Mouse (Mus musculus): ENCODE results near the gene Arhgef6. TPM values are rescaled to one million over a fixed set of nuclear protein-coding genes. Genes with fewer than 3 reads are reported as not detected.

Gene Arhgef6
- polyA plus RNA-seq, 1 experiment: 19.2 TPM

DNA sequence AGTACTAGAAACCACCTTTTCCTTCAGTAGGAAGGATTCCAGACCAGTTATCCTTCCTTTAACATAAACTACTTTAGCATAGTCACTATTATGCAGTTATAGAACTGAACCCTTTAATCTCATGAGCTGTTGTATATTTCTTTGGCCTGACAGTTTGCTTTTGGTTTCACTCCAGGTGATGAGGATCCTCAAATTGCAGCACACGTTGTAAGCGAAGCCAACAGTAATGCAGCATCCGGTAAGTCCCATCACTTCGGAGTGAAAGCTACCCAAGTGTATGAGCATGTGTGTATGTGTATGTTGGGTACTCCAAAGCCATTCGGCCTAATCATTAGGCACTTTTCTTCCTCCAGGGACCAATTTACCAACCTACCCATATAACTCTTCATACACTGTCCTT is 119.0 kb downstream of the Arhgef6 start:
- TF ChIP-seq POLR2A (IDR thresholded peaks at IDR 0.05; ENCODE audit: control insufficient read depth, low read depth, low read length) (no peak), CTCF (IDR thresholded peaks at IDR 0.05; ENCODE audit: control insufficient read depth, insufficient read depth, insufficient replicate concordance, low read depth, low read length) (no peak)
- H3K36me3 ChIP-seq (ENCODE audit: control insufficient read depth, insufficient read depth, low read length): no peaks in the 10 kb centered on the region
- no peaks in the 10 kb centered on the region for H3K4me1 ChIP-seq (ENCODE audit: control insufficient read depth, insufficient read depth, low read length)
- no peaks in the 10 kb centered on the region for H3K27me3 ChIP-seq (ENCODE audit: control insufficient read depth, insufficient read depth, low read length)
- no peak overlapping the region for H3K4me3 ChIP-seq (ENCODE audit: control insufficient read depth, low read depth, low read length)
- no peak overlapping the region for H3K27ac ChIP-seq (ENCODE audit: control insufficient read depth, insufficient read depth, low read depth, low read length)

DNA sequence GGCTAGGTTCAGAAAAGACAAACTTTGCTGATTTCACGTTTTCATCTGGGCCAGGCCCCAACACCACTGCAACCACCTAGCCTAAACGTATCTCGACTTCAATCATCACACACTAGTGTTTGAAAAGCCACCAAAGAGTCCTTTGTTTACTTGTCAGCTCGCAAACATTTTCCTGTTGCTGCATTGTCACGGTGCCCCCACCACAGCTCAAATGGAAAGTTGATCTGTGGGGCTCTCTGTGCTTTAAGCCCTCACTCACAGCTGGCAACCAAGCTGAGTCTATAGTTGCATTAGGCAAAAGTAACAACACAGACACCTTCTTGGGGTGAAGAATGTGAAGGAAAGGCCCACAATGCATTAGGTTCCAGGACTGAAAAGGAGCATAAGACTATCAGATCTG is 122.3 kb downstream of the Arhgef6 start:
- no peak for TF ChIP-seq CTCF (IDR thresholded peaks at IDR 0.05; ENCODE audit: control insufficient read depth, insufficient read depth, insufficient replicate concordance, low read depth, low read length)
- TF ChIP-seq POLR2A (IDR thresholded peaks at IDR 0.05; ENCODE audit: control insufficient read depth, low read depth, low read length): no peak
- Histone ChIP-seq H3K36me3 (ENCODE audit: control insufficient read depth, insufficient read depth, low read length) (no peaks in the 10 kb centered on the region), H3K4me1 (ENCODE audit: control insufficient read depth, insufficient read depth, low read length) (no peaks in the 10 kb centered on the region), H3K27ac (ENCODE audit: control insufficient read depth, insufficient read depth, low read depth, low read length) (no peak overlapping the region), H3K4me3 (ENCODE audit: control insufficient read depth, low read depth, low read length) (no peak overlapping the region), H3K27me3 (ENCODE audit: control insufficient read depth, insufficient read depth, low read length) (no peaks in the 10 kb centered on the region)

GRCm38 (mm10) chrX:57215495-57215894 is 123.0 kb downstream of the Arhgef6 start:
- no peaks in the 10 kb centered on the region for H3K27me3 ChIP-seq (ENCODE audit: control insufficient read depth, insufficient read depth, low read length)
- TF ChIP-seq POLR2A (IDR thresholded peaks at IDR 0.05; ENCODE audit: control insufficient read depth, low read depth, low read length): no peak
- TF ChIP-seq CTCF (IDR thresholded peaks at IDR 0.05; ENCODE audit: control insufficient read depth, insufficient read depth, insufficient replicate concordance, low read depth, low read length): no peak
- H3K4me3 ChIP-seq (ENCODE audit: control insufficient read depth, low read depth, low read length): no peak overlapping the region
- no peaks in the 10 kb centered on the region for H3K36me3 ChIP-seq (ENCODE audit: control insufficient read depth, insufficient read depth, low read length)
- no peak overlapping the region for H3K27ac ChIP-seq (ENCODE audit: control insufficient read depth, insufficient read depth, low read depth, low read length)
- no peaks in the 10 kb centered on the region for H3K4me1 ChIP-seq (ENCODE audit: control insufficient read depth, insufficient read depth, low read length)

GRCm38 (mm10) chrX:57212862-57213261 is 125.7 kb downstream of the Arhgef6 start:
- Histone ChIP-seq H3K4me3 (ENCODE audit: control insufficient read depth, low read depth, low read length) (no peak overlapping the region), H3K27me3 (ENCODE audit: control insufficient read depth, insufficient read depth, low read length) (no peaks in the 10 kb centered on the region), H3K27ac (ENCODE audit: control insufficient read depth, insufficient read depth, low read depth, low read length) (no peak overlapping the region), H3K4me1 (ENCODE audit: control insufficient read depth, insufficient read depth, low read length) (no peaks in the 10 kb centered on the region), H3K36me3 (ENCODE audit: control insufficient read depth, insufficient read depth, low read length) (no peaks in the 10 kb centered on the region)
- TF ChIP-seq CTCF (IDR thresholded peaks at IDR 0.05; ENCODE audit: control insufficient read depth, insufficient read depth, insufficient replicate concordance, low read depth, low read length) (no peak), POLR2A (IDR thresholded peaks at IDR 0.05; ENCODE audit: control insufficient read depth, low read depth, low read length) (no peak)

- Histone ChIP-seq H3K4me3 (ENCODE audit: control insufficient read depth, low read depth, low read length) (no peak within 1 kb of the TSS), H3K4me1 (ENCODE audit: control insufficient read depth, insufficient read depth, low read length) (no peaks in the 10 kb centered on the region), H3K27me3 (ENCODE audit: control insufficient read depth, insufficient read depth, low read length) (no peaks in the 10 kb centered on the region), H3K27ac (ENCODE audit: control insufficient read depth, insufficient read depth, low read depth, low read length) (no peak within 1 kb of the TSS), H3K36me3 (ENCODE audit: control insufficient read depth, insufficient read depth, low read length) (no peaks in the 10 kb centered on the region)
- TF ChIP-seq CTCF (IDR thresholded peaks at IDR 0.05; ENCODE audit: control insufficient read depth, insufficient read depth, insufficient replicate concordance, low read depth, low read length) (no peak), POLR2A (IDR thresholded peaks at IDR 0.05; ENCODE audit: control insufficient read depth, low read depth, low read length) (no peak)
Measured at GRCm38 (mm10) chrX:57211876-57212275, 126.7 kb downstream of the Arhgef6 start, which contains the start of gene Cd40lg. Cd40lg (plus strand) TSS chrX:57212143.

GRCm38 (mm10) chrX:57210591-57210990 is 127.9 kb downstream of the Arhgef6 start:
- H3K4me3 ChIP-seq (ENCODE audit: control insufficient read depth, low read depth, low read length): no peak overlapping the region
- no peaks in the 10 kb centered on the region for H3K27me3 ChIP-seq (ENCODE audit: control insufficient read depth, insufficient read depth, low read length)
- no peaks in the 10 kb centered on the region for H3K4me1 ChIP-seq (ENCODE audit: control insufficient read depth, insufficient read depth, low read length)
- no peak overlapping the region for H3K27ac ChIP-seq (ENCODE audit: control insufficient read depth, insufficient read depth, low read depth, low read length)
- H3K36me3 ChIP-seq (ENCODE audit: control insufficient read depth, insufficient read depth, low read length): no peaks in the 10 kb centered on the region
- no peak for TF ChIP-seq CTCF (IDR thresholded peaks at IDR 0.05; ENCODE audit: control insufficient read depth, insufficient read depth, insufficient replicate concordance, low read depth, low read length)
- no peak for TF ChIP-seq POLR2A (IDR thresholded peaks at IDR 0.05; ENCODE audit: control insufficient read depth, low read depth, low read length)

DNA sequence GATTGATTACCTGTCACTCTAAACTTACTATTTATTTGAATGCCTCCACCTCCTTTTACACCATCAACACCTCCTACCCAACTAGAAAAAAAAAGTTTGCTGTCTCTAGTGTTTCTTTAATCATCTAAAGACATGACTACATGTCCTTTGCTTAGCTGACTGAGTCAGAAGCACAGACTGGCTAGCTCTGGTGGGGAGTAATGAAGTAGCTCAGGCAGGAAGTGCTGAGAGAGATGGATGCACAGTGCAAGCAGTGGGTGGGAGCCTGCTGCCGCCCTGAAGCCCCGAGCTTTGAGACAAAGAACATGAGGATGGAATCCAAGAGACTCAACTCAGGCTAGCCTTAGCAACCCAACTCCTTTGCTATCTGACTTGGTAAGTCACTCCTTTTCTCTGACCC is 138.1 kb downstream of the Arhgef6 start:
- H3K4me1 ChIP-seq (ENCODE audit: control insufficient read depth, insufficient read depth, low read length): no peaks in the 10 kb centered on the region
- H3K36me3 ChIP-seq (ENCODE audit: control insufficient read depth, insufficient read depth, low read length): no peaks in the 10 kb centered on the region
- TF ChIP-seq CTCF (IDR thresholded peaks at IDR 0.05; ENCODE audit: control insufficient read depth, insufficient read depth, insufficient replicate concordance, low read depth, low read length): no peak
- TF ChIP-seq POLR2A (IDR thresholded peaks at IDR 0.05; ENCODE audit: control insufficient read depth, low read depth, low read length): no peak
- no peak overlapping the region for H3K27ac ChIP-seq (ENCODE audit: control insufficient read depth, insufficient read depth, low read depth, low read length)
- H3K27me3 ChIP-seq (ENCODE audit: control insufficient read depth, insufficient read depth, low read length): no peaks in the 10 kb centered on the region
- no peak overlapping the region for H3K4me3 ChIP-seq (ENCODE audit: control insufficient read depth, low read depth, low read length)

GRCm38 (mm10) chrX:57198036-57198435 is 140.5 kb downstream of the Arhgef6 start:
- TF ChIP-seq CTCF (IDR thresholded peaks at IDR 0.05; ENCODE audit: control insufficient read depth, insufficient read depth, insufficient replicate concordance, low read depth, low read length): no peak
- TF ChIP-seq POLR2A (IDR thresholded peaks at IDR 0.05; ENCODE audit: control insufficient read depth, low read depth, low read length): no peak
- Histone ChIP-seq H3K27ac (ENCODE audit: control insufficient read depth, insufficient read depth, low read depth, low read length) (no peak overlapping the region), H3K4me1 (ENCODE audit: control insufficient read depth, insufficient read depth, low read length) (no peaks in the 10 kb centered on the region), H3K27me3 (ENCODE audit: control insufficient read depth, insufficient read depth, low read length) (no peaks in the 10 kb centered on the region), H3K4me3 (ENCODE audit: control insufficient read depth, low read depth, low read length) (no peak overlapping the region), H3K36me3 (ENCODE audit: control insufficient read depth, insufficient read depth, low read length) (no peaks in the 10 kb centered on the region)
